Mouse (Mus musculus): ENCODE data around the gene Clic1. TPM values are rescaled to one million over a fixed set of nuclear protein-coding genes. Genes with fewer than 3 reads are reported as not detected.

The Clic1 gene
- polyA plus RNA-seq, 1 experiment from 2014 or later: 90.9 TPM

GRCm38 (mm10) chr17:35106522-35106921 lies 56.8 kb downstream of the Clic1 start:
- Histone ChIP-seq H3K27me3 (replicated peaks; ENCODE audit: control insufficient read depth, insufficient read depth, low read length) (no peaks in the 10 kb centered on the region), H3K4me1 (ENCODE audit: control insufficient read depth, insufficient read depth, low read length) (no peaks in the 10 kb centered on the region), H3K36me3 (ENCODE audit: control insufficient read depth, insufficient read depth, low read length) (peaks cover 29% of the 10 kb centered on the region), H3K27ac (replicated peaks; ENCODE audit: low read depth, low read length) (no peak overlapping the region), H3K4me2 (ENCODE audit: low read depth, low read length) (0 out of 2 replicates have a peak overlapping the region, but pooled peaks have one; percentile 27), H3K4me3 (ENCODE audit: low read depth, low read length) (0 out of 2 replicates have a peak overlapping the region, but pooled peaks have one; percentile 1), H3K9me3 (ENCODE audit: control insufficient read depth, low read length) (no peaks in the 10 kb centered on the region), H3K9ac (ENCODE audit: low read depth, low read length) (no peak overlapping the region)
- ATAC-seq (ENCODE audit: low read depth) (no peak), DNase-seq (ENCODE audit: low spot score) (no peak)
- 57% methylated on average over 3 of the region's 3 CpGs for WGBS

DNA sequence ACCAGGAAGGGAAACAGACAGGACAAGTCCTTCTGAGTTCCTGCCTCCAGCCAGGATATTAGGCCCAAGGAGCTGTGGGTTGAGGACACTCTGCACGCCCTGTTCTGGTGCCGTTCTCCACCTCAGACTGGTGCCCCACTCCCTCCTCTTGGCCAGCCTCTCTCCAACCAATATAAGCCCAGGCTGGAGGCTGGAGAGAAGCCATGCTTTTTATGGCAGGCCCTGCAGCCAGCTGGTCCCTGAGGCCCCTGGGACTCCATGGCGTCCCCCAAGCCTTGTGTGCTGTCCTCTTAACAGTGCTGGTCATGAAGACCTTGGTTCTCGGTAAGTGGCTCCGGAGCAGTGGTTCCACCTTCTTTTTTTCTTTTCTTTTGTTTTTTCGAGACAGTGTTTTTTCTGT lies 58.3 kb downstream of the Clic1 start, which contains the start of gene Ly6g5c:
Ly6g5c (plus strand) TSS at position 183 of the 400 bp plus-strand sequence.
- no peaks in the 10 kb centered on the region for H3K27me3 ChIP-seq (replicated peaks; ENCODE audit: control insufficient read depth, insufficient read depth, low read length)
- ATAC-seq (ENCODE audit: low read depth) (no peak), DNase-seq (ENCODE audit: low spot score) (no peak)
- H3K4me1 ChIP-seq (ENCODE audit: control insufficient read depth, insufficient read depth, low read length): no peaks in the 10 kb centered on the region
- H3K27ac ChIP-seq (replicated peaks; ENCODE audit: low read depth, low read length): no peak within 1 kb of the TSS
- H3K4me2 ChIP-seq (ENCODE audit: low read depth, low read length): no peak within 1 kb of the TSS
- no peaks in the 10 kb centered on the region for H3K9me3 ChIP-seq (ENCODE audit: control insufficient read depth, low read length)
- H3K36me3 ChIP-seq (ENCODE audit: control insufficient read depth, insufficient read depth, low read length): peaks cover 13% of the 10 kb centered on the region
- no peak within 1 kb of the TSS for H3K9ac ChIP-seq (ENCODE audit: low read depth, low read length)
- WGBS: 85% methylated on average over 6 of the region's 6 CpGs
- H3K4me3 ChIP-seq (ENCODE audit: low read depth, low read length): no peak within 1 kb of the TSS

Other genes starting within 250 kb of the Clic1 start
- gene Cyp21a1, start 245.4 kb upstream of the Clic1 start, polyA plus RNA-seq (2014; fragmentation: Nextera tagmentation; extraction: Ambion mirVana): not detected in 2 replicates
- gene Stk19, start 213.0 kb upstream of the Clic1 start, polyA plus RNA-seq (2014; fragmentation: Nextera tagmentation; extraction: Ambion mirVana): 21.1 and 21.7 TPM in 2 replicates
- 53.0 and 54.2 TPM in 2 replicates for gene Dxo, start 212.9 kb upstream of the Clic1 start, polyA plus RNA-seq (2014; fragmentation: Nextera tagmentation; extraction: Ambion mirVana)
- gene Skiv2l, start 199.8 kb upstream of the Clic1 start, polyA plus RNA-seq (2014; fragmentation: Nextera tagmentation; extraction: Ambion mirVana): 38.9 and 46.6 TPM in 2 replicates
- 85.8 and 99.8 TPM in 2 replicates for gene Nelfe, start 199.6 kb upstream of the Clic1 start, polyA plus RNA-seq (2014; fragmentation: Nextera tagmentation; extraction: Ambion mirVana)
- 1.8 and 2.2 TPM in 2 replicates for gene Cfb, start 187.4 kb upstream of the Clic1 start, polyA plus RNA-seq (2014; fragmentation: Nextera tagmentation; extraction: Ambion mirVana)
- 0.83 and 1.0 TPM in 2 replicates for gene Zbtb12, start 170.5 kb upstream of the Clic1 start, polyA plus RNA-seq (2014; fragmentation: Nextera tagmentation; extraction: Ambion mirVana)
- gene Gm20547, start 167.9 kb upstream of the Clic1 start, polyA plus RNA-seq (2014; fragmentation: Nextera tagmentation; extraction: Ambion mirVana): not detected in 2 replicates
- gene C2, start 151.7 kb upstream of the Clic1 start, polyA plus RNA-seq (2014; fragmentation: Nextera tagmentation; extraction: Ambion mirVana): 4.0 and 5.6 TPM in 2 replicates
- 61.0 and 65.7 TPM in 2 replicates for gene Ehmt2, start 151.5 kb upstream of the Clic1 start, polyA plus RNA-seq (2014; fragmentation: Nextera tagmentation; extraction: Ambion mirVana)
- 0.14 and 0.53 TPM in 2 replicates for gene Slc44a4, start 135.5 kb upstream of the Clic1 start, polyA plus RNA-seq (2014; fragmentation: Nextera tagmentation; extraction: Ambion mirVana)
- 15.0 and 15.4 TPM in 2 replicates for gene Neu1, start 118.7 kb upstream of the Clic1 start, polyA plus RNA-seq (2014; fragmentation: Nextera tagmentation; extraction: Ambion mirVana)
- gene Hspa1b, start 90.7 kb upstream of the Clic1 start, polyA plus RNA-seq (2014; fragmentation: Nextera tagmentation; extraction: Ambion mirVana): 0.69 and 2.3 TPM in 2 replicates
- not detected in 2 replicates for gene Gm20481, start 80.1 kb upstream of the Clic1 start, polyA plus RNA-seq (2014; fragmentation: Nextera tagmentation; extraction: Ambion mirVana)
- gene Hspa1a, start 77.8 kb upstream of the Clic1 start, polyA plus RNA-seq (2014; fragmentation: Nextera tagmentation; extraction: Ambion mirVana): 7.3 TPM in 2 replicates
- 0.99 and 1.0 TPM in 2 replicates for gene Hspa1l, start 77.3 kb upstream of the Clic1 start, polyA plus RNA-seq (2014; fragmentation: Nextera tagmentation; extraction: Ambion mirVana)
- 151 and 159 TPM in 2 replicates for gene Lsm2, start 68.1 kb upstream of the Clic1 start, polyA plus RNA-seq (2014; fragmentation: Nextera tagmentation; extraction: Ambion mirVana)
- 80.3 and 87.7 TPM in 2 replicates for gene Vars, start 49.0 kb upstream of the Clic1 start, polyA plus RNA-seq (2014; fragmentation: Nextera tagmentation; extraction: Ambion mirVana)
- 0.07 and 0.20 TPM in 2 replicates for gene Vwa7, start 33.4 kb upstream of the Clic1 start, polyA plus RNA-seq (2014; fragmentation: Nextera tagmentation; extraction: Ambion mirVana)
- 12.2 and 16.5 TPM in 2 replicates for gene Sapcd1, start 21.9 kb upstream of the Clic1 start, polyA plus RNA-seq (2014; fragmentation: Nextera tagmentation; extraction: Ambion mirVana)
- gene Msh5, start 3.2 kb upstream of the Clic1 start, polyA plus RNA-seq (2014; fragmentation: Nextera tagmentation; extraction: Ambion mirVana): 2.5 and 3.4 TPM in 2 replicates
- gene Ddah2, start 9.1 kb downstream of the Clic1 start, polyA plus RNA-seq (2014; fragmentation: Nextera tagmentation; extraction: Ambion mirVana): 291 and 341 TPM in 2 replicates
- 9.5 and 21.2 TPM in 2 replicates for gene Ly6g6c, start 15.4 kb downstream of the Clic1 start, polyA plus RNA-seq (2014; fragmentation: Nextera tagmentation; extraction: Ambion mirVana)
- 0.55 and 0.96 TPM in 2 replicates for gene Mpig6b, start 16.2 kb downstream of the Clic1 start, polyA plus RNA-seq (2014; fragmentation: Nextera tagmentation; extraction: Ambion mirVana)
- 9.4 and 11.8 TPM in 2 replicates for gene Ly6g6e, start 26.9 kb downstream of the Clic1 start, polyA plus RNA-seq (2014; fragmentation: Nextera tagmentation; extraction: Ambion mirVana)
- 0.46 and 1.4 TPM in 2 replicates for gene Ly6g6d, start 28.1 kb downstream of the Clic1 start, polyA plus RNA-seq (2014; fragmentation: Nextera tagmentation; extraction: Ambion mirVana)
- 0.18 TPM in 1 of 2 replicates, not detected in the other for gene Ly6g6f, start 35.6 kb downstream of the Clic1 start, polyA plus RNA-seq (2014; fragmentation: Nextera tagmentation; extraction: Ambion mirVana)
- 77.2 and 92.3 TPM in 2 replicates for gene Abhd16a, start 39.3 kb downstream of the Clic1 start, polyA plus RNA-seq (2014; fragmentation: Nextera tagmentation; extraction: Ambion mirVana)
- not detected in 2 replicates for gene Ly6g5c, start 58.3 kb downstream of the Clic1 start, polyA plus RNA-seq (2014; fragmentation: Nextera tagmentation; extraction: Ambion mirVana)
- gene Ly6g5b, start 65.5 kb downstream of the Clic1 start, polyA plus RNA-seq (2014; fragmentation: Nextera tagmentation; extraction: Ambion mirVana): 0.41 and 0.70 TPM in 2 replicates
- gene Gpank1, start 71.5 kb downstream of the Clic1 start, polyA plus RNA-seq (2014; fragmentation: Nextera tagmentation; extraction: Ambion mirVana): 13.0 and 13.4 TPM in 2 replicates
- gene Csnk2b, start 72.1 kb downstream of the Clic1 start, polyA plus RNA-seq (2014; fragmentation: Nextera tagmentation; extraction: Ambion mirVana): 277 and 279 TPM in 2 replicates
- 5.6 and 6.0 TPM in 2 replicates for gene D17H6S53E, start 76.4 kb downstream of the Clic1 start, polyA plus RNA-seq (2014; fragmentation: Nextera tagmentation; extraction: Ambion mirVana)
- 0.28 TPM in 1 of 2 replicates, not detected in the other for gene Apom, start 82.1 kb downstream of the Clic1 start, polyA plus RNA-seq (2014; fragmentation: Nextera tagmentation; extraction: Ambion mirVana)
- 72.2 and 77.3 TPM in 2 replicates for gene Bag6, start 85.2 kb downstream of the Clic1 start, polyA plus RNA-seq (2014; fragmentation: Nextera tagmentation; extraction: Ambion mirVana)
- gene Prrc2a, start 114.9 kb downstream of the Clic1 start, polyA plus RNA-seq (2014; fragmentation: Nextera tagmentation; extraction: Ambion mirVana): 151 and 172 TPM in 2 replicates
- 16.5 and 17.7 TPM in 2 replicates for gene Aif1, start 126.1 kb downstream of the Clic1 start, polyA plus RNA-seq (2014; fragmentation: Nextera tagmentation; extraction: Ambion mirVana)
- gene Lst1, start 138.5 kb downstream of the Clic1 start, polyA plus RNA-seq (2014; fragmentation: Nextera tagmentation; extraction: Ambion mirVana): 22.2 and 26.9 TPM in 2 replicates
- gene Ltb, start 144.5 kb downstream of the Clic1 start, polyA plus RNA-seq (2014; fragmentation: Nextera tagmentation; extraction: Ambion mirVana): 2.0 and 3.3 TPM in 2 replicates
- gene Tnf, start 152.0 kb downstream of the Clic1 start, polyA plus RNA-seq (2014; fragmentation: Nextera tagmentation; extraction: Ambion mirVana): 0.62 and 0.74 TPM in 2 replicates
- 0.34 and 0.40 TPM in 2 replicates for gene Lta, start 155.4 kb downstream of the Clic1 start, polyA plus RNA-seq (2014; fragmentation: Nextera tagmentation; extraction: Ambion mirVana)
- gene Gm16181, start 170.9 kb downstream of the Clic1 start, polyA plus RNA-seq (2014; fragmentation: Nextera tagmentation; extraction: Ambion mirVana): 0.47 TPM in 1 of 2 replicates, not detected in the other
- 5.1 and 5.2 TPM in 2 replicates for gene Atp6v1g2, start 183.7 kb downstream of the Clic1 start, polyA plus RNA-seq (2014; fragmentation: Nextera tagmentation; extraction: Ambion mirVana)
- 3.3 and 4.8 TPM in 2 replicates for gene Nfkbil1, start 185.8 kb downstream of the Clic1 start, polyA plus RNA-seq (2014; fragmentation: Nextera tagmentation; extraction: Ambion mirVana)
- gene Ddx39b, start 191.8 kb downstream of the Clic1 start, polyA plus RNA-seq (2014; fragmentation: Nextera tagmentation; extraction: Ambion mirVana): 347 and 431 TPM in 2 replicates
- 46.9 and 51.7 TPM in 2 replicates for gene H2-D1, start 212.8 kb downstream of the Clic1 start, polyA plus RNA-seq (2014; fragmentation: Nextera tagmentation; extraction: Ambion mirVana)